Mouse (Mus musculus) spleen, adult 2 months (tissue): Measurements from ENCODE around the gene Sez6l2.

Source experiments
- CTCF ChIP-seq: fragments of 200-500 bp; IDR thresholded peaks from 2 replicates; pipeline ENCODE4 v1.5.1; 2011; ENCODE audit warnings: mild to moderate bottlenecking, inconsistent platforms; ENCODE audit not compliant: insufficient read depth, insufficient read length, insufficient replicate concordance; ENCODE audit errors: extremely low read depth
- POLR2A ChIP-seq: fragments of 200-500 bp; IDR thresholded peaks from 2 replicates; pipeline ENCODE4 v1.6.1; 2011; ENCODE audit warnings: low read depth, low read length, inconsistent platforms

DNA sequence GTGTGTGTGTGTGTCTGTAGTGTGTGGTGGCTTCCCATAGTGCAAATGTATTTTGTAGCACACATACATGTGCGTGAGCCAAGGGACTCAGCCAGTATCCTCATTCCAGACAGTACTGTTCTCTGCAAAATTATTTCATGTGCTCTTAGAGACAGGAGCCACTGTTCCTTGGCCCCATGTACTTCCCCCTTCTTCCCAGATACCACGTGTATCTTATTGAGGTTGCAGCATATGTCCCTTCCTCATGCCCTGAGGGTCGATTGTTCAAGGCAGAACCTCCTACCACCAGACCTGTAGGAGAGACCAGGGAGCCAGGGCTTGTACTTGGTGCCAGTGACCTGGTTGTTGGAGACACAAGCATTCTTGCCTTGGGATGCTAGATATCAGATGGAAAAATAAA lies 4.8 kb downstream of the Sez6l2 start:
- TF ChIP-seq CTCF = no peak
- no peak for TF ChIP-seq POLR2A
